Mouse (Mus musculus) frontal cortex, adult (tissue): Measurements from ENCODE around the gene Cldn10.

Source experiments
- ATAC-seq: cut with Nextera tagmentation; 2 replicates; pipeline ENCODE4 v1.9.2; 2017; ENCODE audit warnings: mild to moderate bottlenecking, moderate library complexity, mixed read lengths; ENCODE audit not compliant: low TSS enrichment

The Cldn10 gene

GRCm38 (mm10) chr14:118864905-118865304 lies 77.2 kb downstream of the Cldn10 start:
- no peak for ATAC-seq

- ATAC-seq = no peak
These were observed 78.5 kb downstream of the Cldn10 start for GRCm38 (mm10) chr14:118866014-118866811.

GRCm38 (mm10) chr14:118867366-118867765 lies 79.7 kb downstream of the Cldn10 start:
- ATAC-seq = no peak

- peak; percentile 41 for ATAC-seq
These were observed 80.5 kb downstream of the Cldn10 start for GRCm38 (mm10) chr14:118868102-118868724.

GRCm38 (mm10) chr14:118869712-118870111 lies 82.0 kb downstream of the Cldn10 start:
- peak; percentile 23; the same call in 1 of the 2 replicates for ATAC-seq

- no peak for ATAC-seq
These were observed 86.4 kb downstream of the Cldn10 start for GRCm38 (mm10) chr14:118874126-118874525.

GRCm38 (mm10) chr14:118874786-118875415 lies 87.2 kb downstream of the Cldn10 start:
- no peak; the same call in 1 of the 2 replicates for ATAC-seq

- ATAC-seq = peak; percentile 55
These were observed 90.7 kb downstream of the Cldn10 start for GRCm38 (mm10) chr14:118878346-118878910.

- no peak for ATAC-seq
These were observed 93.0 kb downstream of the Cldn10 start for GRCm38 (mm10) chr14:118880696-118881095.

- ATAC-seq = peak; percentile 66
These were observed 95.9 kb downstream of the Cldn10 start for GRCm38 (mm10) chr14:118883344-118884249.

- ATAC-seq = peak; percentile 62
These were observed 96.5 kb downstream of the Cldn10 start for GRCm38 (mm10) chr14:118884250-118884556.

GRCm38 (mm10) chr14:118890101-118890500 lies 102.4 kb downstream of the Cldn10 start:
- peak; percentile 92 for ATAC-seq

- no peak for ATAC-seq
These were observed 107.5 kb downstream of the Cldn10 start for GRCm38 (mm10) chr14:118895228-118895627.

- no peak for ATAC-seq
These were observed 107.9 kb downstream of the Cldn10 start for GRCm38 (mm10) chr14:118895655-118896054.

GRCm38 (mm10) chr14:118899940-118900339 lies 112.2 kb downstream of the Cldn10 start:
- ATAC-seq = no peak

- no peak for ATAC-seq
These were observed 113.2 kb downstream of the Cldn10 start for GRCm38 (mm10) chr14:118900911-118901310.

GRCm38 (mm10) chr14:118903397-118903796 lies 115.7 kb downstream of the Cldn10 start:
- peak; percentile 74 for ATAC-seq

- no peak for ATAC-seq
These were observed 116.3 kb downstream of the Cldn10 start for GRCm38 (mm10) chr14:118903867-118904562.

GRCm38 (mm10) chr14:118907592-118907991 lies 119.9 kb downstream of the Cldn10 start:
- no peak for ATAC-seq

GRCm38 (mm10) chr14:118909872-118910271 lies 122.2 kb downstream of the Cldn10 start:
- no peak for ATAC-seq
